Comparison of ENCODE assay signal across 9 mouse cellular contexts in genomic region chr9:45840331-45840730, GRCm38 (mm10). TPM values are rescaled to one million over a fixed set of nuclear protein-coding genes. Genes with fewer than 3 reads are reported as not detected.
A peak's percentile ranks its signal among the peaks of the same experiment; 100 is the strongest.
DNase-seq lines count a peak whose midpoint lies in the region; ATAC-seq and TF ChIP-seq lines count a peak whose summit lies in the region.
"Had no signal": no experiment of that assay in that cellular context is flagged by ENCODE, and none has a peak within 500 bp of the region (broad histone marks: within the 10 kb centered on the region; RNA-seq: fewer than 3 reads in every experiment).

No protein-coding gene starts in this region.

- H3K9me3 ChIP-seq in lung, embryonic 15.5 days = no peaks in the 10 kb centered on the region
- no peaks in the 10 kb centered on the region for H3K9me3 ChIP-seq in forebrain, embryonic 16.5 days (ENCODE audit: control insufficient read depth, low read length)
- H3K9me3 ChIP-seq in limb, embryonic 14.5 days (ENCODE audit: control insufficient read depth, low read length) = no peaks in the 10 kb centered on the region

- TF ChIP-seq CTCF in small intestine, adult 2 months (IDR thresholded peaks at IDR 0.05; ENCODE audit: extremely low read depth, insufficient read length, insufficient replicate concordance, low read depth, low read length) = no peak

- peak overlapping the region; percentile 94 for H3K4me2 ChIP-seq in lung, embryonic 15.5 days
- H3K4me2 ChIP-seq in forebrain, embryonic 16.5 days (ENCODE audit: low read length) = peak overlapping the region; percentile 59
- peak overlapping the region; percentile 93 for H3K4me2 ChIP-seq in limb, embryonic 14.5 days (replicated peaks; ENCODE audit: low read depth, low read length, severe bottlenecking)

- no peak for DNase-seq in lung, adult 18-20 months
- DNase-seq in limb, embryonic 14.5 days (ENCODE audit: low spot score) = no peak
- DNase-seq in cerebellum, adult 11 months = no peak
- no peak for DNase-seq in cerebellum, adult 18-20 months
- DNase-seq: thymus, adult 2 months had no signal

- H3K4me3 ChIP-seq in lung, embryonic 15.5 days = peak overlapping the region; percentile 86; the same call in 1 of the 2 replicates
- H3K4me3 ChIP-seq in forebrain, embryonic 16.5 days (replicated peaks; ENCODE audit: low read length) = peak overlapping the region; percentile 93; the same call in 1 of the 2 replicates
- peak overlapping the region; percentile 60 for H3K4me3 ChIP-seq in limb, embryonic 14.5 days (replicated peaks; ENCODE audit: low read length)
- peak overlapping the region; percentile 7; the same call in 1 of the 2 replicates for H3K4me3 ChIP-seq in small intestine, adult 2 months (ENCODE audit: low read depth, low read length)

- no peaks in the 10 kb centered on the region for H3K27me3 ChIP-seq in lung, embryonic 15.5 days
- H3K27me3 ChIP-seq in forebrain, embryonic 16.5 days (replicated peaks; ENCODE audit: control insufficient read depth, insufficient read depth, low read length) = no peaks in the 10 kb centered on the region
- H3K27me3 ChIP-seq in limb, embryonic 14.5 days (ENCODE audit: control insufficient read depth, insufficient read depth, low read length) = no peaks in the 10 kb centered on the region
- 0 out of 2 replicates have a peak, but pooled peaks cover 3% of the 10 kb centered on the region for H3K27me3 ChIP-seq in small intestine, adult 2 months (ENCODE audit: control insufficient read depth, insufficient read depth, low read length)

- ATAC-seq in lung, embryonic 15.5 days (ENCODE audit: borderline replicate concordance, extremely low read depth, low FRiP score, low TSS enrichment) = no peak
- no peak for ATAC-seq in forebrain, embryonic 16.5 days
- ATAC-seq in limb, embryonic 14.5 days (ENCODE audit: low FRiP score, low read depth) = no peak
- ATAC-seq in CD4-positive, CD25-positive, alpha-beta regulatory T cell, adult 4 months = no peak

- no peak for TF ChIP-seq POLR2A in limb, embryonic 14.5 days (IDR thresholded peaks at IDR 0.05; ENCODE audit: borderline replicate concordance, extremely low read depth, insufficient read depth, insufficient read length)
- no peak for TF ChIP-seq POLR2A in small intestine, adult 2 months (IDR thresholded peaks at IDR 0.05; ENCODE audit: low read depth, low read length)

- H3K27ac ChIP-seq in lung, embryonic 15.5 days = no peak overlapping the region
- no peak overlapping the region for H3K27ac ChIP-seq in forebrain, embryonic 16.5 days (ENCODE audit: low read length)
- no peak overlapping the region for H3K27ac ChIP-seq in limb, embryonic 14.5 days (replicated peaks; ENCODE audit: low read depth, low read length)
- no peak overlapping the region for H3K27ac ChIP-seq in small intestine, adult 2 months (ENCODE audit: insufficient read depth, low read depth, low read length)

- H3K36me3 ChIP-seq in lung, embryonic 15.5 days = no peaks in the 10 kb centered on the region
- H3K36me3 ChIP-seq in forebrain, embryonic 16.5 days (ENCODE audit: control insufficient read depth, insufficient read depth) = no peaks in the 10 kb centered on the region
- no peaks in the 10 kb centered on the region; the same call in 1 of the 2 replicates for H3K36me3 ChIP-seq in limb, embryonic 14.5 days (ENCODE audit: control insufficient read depth, insufficient read depth, low read length)
- no peaks in the 10 kb centered on the region for H3K36me3 ChIP-seq in small intestine, adult 2 months (ENCODE audit: control insufficient read depth, insufficient read depth, low read length)

- H3K4me1 ChIP-seq in lung, embryonic 15.5 days = peaks cover 24% of the 10 kb centered on the region
- H3K4me1 ChIP-seq in forebrain, embryonic 16.5 days (replicated peaks; ENCODE audit: control insufficient read depth, insufficient read depth, low read length) = peaks cover 31% of the 10 kb centered on the region
- H3K4me1 ChIP-seq in limb, embryonic 14.5 days (ENCODE audit: control insufficient read depth, insufficient read depth, low read length) = peaks cover 22% of the 10 kb centered on the region
- H3K4me1 ChIP-seq in small intestine, adult 2 months (ENCODE audit: control insufficient read depth, insufficient read depth, insufficient read length, low read length) = 0 out of 2 replicates have a peak, but pooled peaks cover 2% of the 10 kb centered on the region

- WGBS in lung, embryonic 15.5 days = 42% methylated on average over 5 of the region's 5 CpGs
- WGBS in forebrain, embryonic 16.5 days = 76% methylated on average over 5 of the region's 5 CpGs
- 67% methylated on average over 5 of the region's 5 CpGs for WGBS in limb, embryonic 14.5 days
- WGBS in small intestine, adult 2 months = 63% methylated on average over 5 of the region's 5 CpGs

- 0 out of 2 replicates have a peak overlapping the region, but pooled peaks have one; percentile 74 for H3K9ac ChIP-seq in lung, embryonic 15.5 days
- 0 out of 2 replicates have a peak overlapping the region, but pooled peaks have one; percentile 18 for H3K9ac ChIP-seq in forebrain, embryonic 16.5 days (replicated peaks; ENCODE audit: low read depth, low read length)
- peak overlapping the region; percentile 83 for H3K9ac ChIP-seq in limb, embryonic 14.5 days (ENCODE audit: low read depth, low read length, severe bottlenecking)

RNA-seq across cellular contexts. Expression of gene Bace1, which starts 2.0 kb away (rescaled TPM):
- polyA plus RNA-seq in lung, embryonic 15.5 days (2015; fragmentation: Nextera tagmentation; extraction: Ambion mirVana) = 25.2 and 26.2 TPM in 2 replicates
- 46.9 and 51.7 TPM in 2 replicates for polyA plus RNA-seq in forebrain, embryonic 16.5 days (2015; fragmentation: Nextera tagmentation; extraction: Ambion mirVana)
- 37.9 and 49.3 TPM in 2 replicates for polyA plus RNA-seq in limb, embryonic 14.5 days (2012; rRNA removed)
- 39.0 and 42.3 TPM in 2 replicates for polyA plus RNA-seq in limb, embryonic 14.5 days (2014; fragmentation: Nextera tagmentation; extraction: Ambion mirVana)
- polyA plus RNA-seq in small intestine, adult 2 months (2012; rRNA removed) = 4.5 and 5.2 TPM in 2 replicates
- polyA plus RNA-seq in CD4-positive, CD25-positive, alpha-beta regulatory T cell, adult 4 months (2017; shearing (Covaris generic)) = 10 to 100 TPM; 11.3 to 15.6 TPM

RNA-seq across cellular contexts. Expression of gene Cep164, which starts 11.8 kb away (rescaled TPM):
- polyA plus RNA-seq in lung, embryonic 15.5 days (2015; fragmentation: Nextera tagmentation; extraction: Ambion mirVana) = 21.5 and 22.1 TPM in 2 replicates
- 11.6 and 17.9 TPM in 2 replicates for polyA plus RNA-seq in forebrain, embryonic 16.5 days (2015; fragmentation: Nextera tagmentation; extraction: Ambion mirVana)
- polyA plus RNA-seq in limb, embryonic 14.5 days (2012; rRNA removed) = 33.3 and 40.2 TPM in 2 replicates
- 26.2 and 36.9 TPM in 2 replicates for polyA plus RNA-seq in limb, embryonic 14.5 days (2014; fragmentation: Nextera tagmentation; extraction: Ambion mirVana)
- 4.9 and 12.9 TPM in 2 replicates for polyA plus RNA-seq in small intestine, adult 2 months (2012; rRNA removed)
- polyA plus RNA-seq in CD4-positive, CD25-positive, alpha-beta regulatory T cell, adult 4 months (2017; shearing (Covaris generic)) = 10 to 100 TPM in 1 of 2 experiments, 1 to 10 TPM in 1; 5.0 to 14.4 TPM

Comparison
In these comparisons a context has a peak if more than half of its experiments do, and no peak if none do; other contexts are left out.
1. H3K4me3 ChIP-seq: peak in every context shown above with its lines; median percentile 93 in forebrain, embryonic 16.5 days; 86 in lung, embryonic 15.5 days; 60 in limb, embryonic 14.5 days; 7 in small intestine, adult 2 months.
2. H3K9ac ChIP-seq: peak in every context shown above with its lines; median percentile 83 in limb, embryonic 14.5 days; 74 in lung, embryonic 15.5 days; 18 in forebrain, embryonic 16.5 days.